Mouse (Mus musculus): ENCODE measurements around the gene Vgll4.

DNA sequence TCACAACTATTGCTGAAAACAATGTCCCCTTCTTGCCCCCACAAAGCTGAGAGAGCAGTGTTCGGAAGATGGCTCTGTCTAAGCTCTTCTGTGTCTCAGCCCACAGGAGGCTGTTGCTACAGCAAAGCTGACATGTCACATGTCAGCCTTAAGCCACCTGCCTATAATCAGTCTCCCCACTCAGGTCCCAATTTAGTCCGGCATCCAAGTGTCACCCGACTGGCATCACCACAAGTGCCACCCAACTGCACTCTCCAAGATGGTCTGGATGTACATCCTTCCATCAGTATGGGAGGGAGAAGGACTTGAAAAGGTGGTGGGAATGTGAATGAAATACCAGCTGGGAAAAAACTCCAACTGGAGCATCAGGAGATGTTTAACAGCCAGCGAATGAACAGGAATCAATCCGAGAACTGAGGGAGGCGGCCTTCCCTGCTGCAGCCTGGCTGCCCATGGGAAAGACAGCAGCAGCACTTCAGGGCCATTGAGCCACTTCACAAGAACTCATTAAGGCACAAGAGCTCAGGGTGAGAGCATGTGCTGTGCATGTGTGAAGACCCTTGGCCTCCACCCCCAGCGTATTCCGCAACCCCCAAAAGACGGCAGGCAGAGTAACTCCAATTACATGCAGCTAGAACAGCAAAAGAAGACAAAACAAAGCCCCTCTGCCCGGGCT, 55.6 kb downstream of the Vgll4 start:
- TF ChIP-seq CTCF (IDR thresholded peaks at IDR 0.05; ENCODE audit: low read depth): no peak
- no peak for TF ChIP-seq EP300 (IDR thresholded peaks at IDR 0.05; ENCODE audit: low read depth)
